Mouse (Mus musculus) brown adipose tissue, adult 24 weeks (tissue): Measurements from ENCODE around the gene Slc6a15. TPM values are rescaled to one million over a fixed set of nuclear protein-coding genes. Genes with fewer than 3 reads are reported as not detected.

Source experiments
- polyA plus RNA-seq: library from polyadenylated mRNA; stranded (reverse); fragments of >200 nt; gene quantifications from 2 replicates; pipeline ENCODE4 v1.2.4, GENCODE M21; 2012; ENCODE audit not compliant: missing spikeins, insufficient read depth, insufficient read length

The Slc6a15 gene
- polyA plus RNA-seq, 1 experiment: not detected

Other genes with a start within 250 kb of the Slc6a15 start
- not detected in 2 replicates for gene Lrriq1, start 131.5 kb upstream of the Slc6a15 start, polyA plus RNA-seq